Mouse (Mus musculus): ENCODE data around the gene Rap2b.

The Rap2b gene

DNA sequence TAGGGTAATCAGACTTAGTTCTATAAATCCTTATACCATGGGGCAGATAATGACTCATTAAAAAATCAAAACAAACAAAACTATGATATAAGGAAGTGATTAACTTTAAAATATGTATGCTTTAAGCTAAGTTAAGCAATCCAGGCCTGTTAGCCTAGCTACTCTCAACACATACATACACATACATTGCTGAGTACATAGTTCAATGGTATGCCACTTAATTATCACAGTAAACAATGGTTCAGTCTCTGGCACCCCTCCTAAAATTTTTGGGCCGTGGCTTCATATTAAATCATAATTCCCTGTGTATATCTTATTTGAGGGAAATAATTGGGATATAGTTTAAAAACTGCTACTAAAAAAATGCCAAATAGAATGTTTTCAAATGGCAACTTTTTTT is at the start of gene Rap2b:
Rap2b (plus strand) TSS at position 301 of the 400 bp plus-strand sequence.
- DNase-seq (ENCODE audit: low spot score), result no peak

DNA sequence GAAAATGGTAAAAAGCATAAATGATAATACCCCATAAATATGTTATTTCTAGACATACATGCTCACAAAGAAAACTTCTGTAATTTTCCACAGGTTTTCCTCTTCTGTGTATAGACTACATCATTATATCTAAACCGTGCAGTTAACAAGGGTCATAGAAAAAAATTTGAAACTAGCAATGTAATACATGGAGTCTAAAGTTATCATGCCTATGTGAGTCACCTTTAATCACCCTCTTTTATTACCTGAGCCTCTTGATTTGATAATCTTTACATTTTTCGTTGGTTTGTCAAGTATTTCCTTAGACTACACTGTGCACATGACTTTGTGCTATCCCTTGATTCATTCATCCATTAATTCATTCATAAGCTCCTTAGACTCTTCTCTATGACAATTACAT is 46.4 kb upstream of the Rap2b start:
- no peak for DNase-seq (ENCODE audit: low spot score)

DNA sequence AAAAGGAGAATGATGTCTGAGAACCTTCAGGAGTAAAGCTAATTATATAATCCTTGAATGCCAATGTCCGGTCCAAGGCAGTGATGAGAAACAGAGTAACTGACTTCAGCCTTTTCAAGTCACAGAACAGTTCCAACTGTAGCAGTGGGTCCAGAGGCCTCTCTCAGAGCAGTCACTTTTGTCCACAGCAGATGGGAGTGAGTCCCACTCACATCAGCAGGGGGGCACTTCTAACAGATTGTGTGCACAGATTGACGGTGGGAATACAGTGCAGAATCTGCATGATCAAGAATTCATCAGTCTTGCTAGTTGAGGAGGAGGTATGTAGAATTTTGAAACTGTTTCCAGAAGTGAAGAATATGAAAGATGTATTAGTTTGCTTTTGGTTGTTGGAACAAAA is 41.4 kb upstream of the Rap2b start:
- no peak for DNase-seq (ENCODE audit: low spot score)

DNA sequence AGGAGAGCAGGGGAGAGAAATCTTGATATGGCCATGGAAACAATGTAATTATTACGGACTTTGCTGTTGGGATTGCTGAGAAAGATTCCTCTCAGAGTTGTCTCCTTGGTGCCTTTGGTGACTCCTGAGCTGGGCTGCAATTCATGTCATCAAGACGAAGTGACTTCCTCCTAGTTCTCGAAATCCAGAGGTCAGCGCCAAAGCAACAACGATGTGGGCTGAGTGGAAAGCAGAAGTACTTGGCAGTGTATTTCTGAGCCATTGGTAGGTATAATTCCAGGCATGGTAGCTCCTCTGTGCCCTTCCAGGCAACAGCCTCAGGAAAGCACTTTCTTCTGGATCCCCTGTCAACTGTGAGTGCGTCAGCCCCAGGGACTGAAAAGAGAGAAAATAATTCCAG is 39.8 kb upstream of the Rap2b start:
- DNase-seq (ENCODE audit: low spot score), result no peak

DNA sequence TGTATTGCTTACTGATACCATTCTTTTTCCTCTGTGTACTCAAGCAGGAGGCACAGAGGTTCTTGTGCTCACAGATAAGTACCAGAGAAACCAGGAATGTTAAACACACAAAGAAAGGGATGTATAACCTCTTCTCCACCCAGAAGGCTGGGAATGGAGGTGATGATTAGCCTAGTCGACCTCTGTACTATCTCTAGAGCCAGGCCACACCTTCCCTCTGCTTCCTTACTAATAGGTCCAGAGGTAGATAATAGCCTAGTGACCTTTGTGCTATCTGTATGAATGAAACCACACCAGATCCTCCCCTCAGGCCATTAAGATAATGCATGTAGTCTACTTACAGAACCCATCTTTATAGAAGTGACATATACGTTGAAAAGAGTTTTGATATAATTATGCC is 25.2 kb upstream of the Rap2b start:
- DNase-seq (ENCODE audit: low spot score), result no peak

DNA sequence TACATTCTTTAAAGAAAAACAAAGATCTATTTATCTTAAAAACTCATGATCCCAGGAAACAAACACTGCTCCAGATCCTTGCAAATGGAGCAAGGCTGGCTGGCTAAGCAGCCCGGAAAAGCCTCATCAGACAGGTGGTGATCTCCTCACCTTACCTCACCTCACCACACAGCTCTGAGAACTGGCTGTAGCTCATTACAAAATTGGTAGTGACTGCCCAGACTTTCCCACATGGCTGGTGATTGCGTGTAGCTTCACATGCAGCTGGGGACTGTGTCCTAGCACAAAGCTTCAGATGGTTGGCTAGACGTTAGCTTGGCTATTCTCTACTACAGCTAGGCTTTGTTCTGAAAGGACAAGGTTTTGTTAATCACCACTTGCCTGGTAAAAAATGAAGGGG is 24.2 kb upstream of the Rap2b start:
- no peak for DNase-seq (ENCODE audit: low spot score)

DNA sequence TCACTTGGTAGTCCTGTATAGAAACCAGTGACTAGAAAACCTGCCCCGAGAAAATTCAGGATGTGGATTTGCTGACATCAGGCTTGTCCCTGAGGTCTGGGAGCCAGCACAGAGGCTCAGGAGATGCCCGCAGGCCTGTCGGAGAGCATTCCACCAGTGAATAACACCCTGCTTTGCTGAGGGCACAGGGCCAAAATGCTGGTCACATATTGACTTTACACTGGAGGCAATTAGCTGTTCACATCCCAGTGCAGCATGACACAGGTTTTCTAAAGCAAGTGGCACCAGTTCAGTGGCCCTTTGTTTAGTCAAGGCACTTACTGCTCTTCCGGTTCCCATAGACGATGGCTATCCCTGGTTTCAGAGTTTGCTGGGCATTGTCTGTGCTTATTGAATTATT is 21.1 kb upstream of the Rap2b start:
- no peak for DNase-seq (ENCODE audit: low spot score)

DNA sequence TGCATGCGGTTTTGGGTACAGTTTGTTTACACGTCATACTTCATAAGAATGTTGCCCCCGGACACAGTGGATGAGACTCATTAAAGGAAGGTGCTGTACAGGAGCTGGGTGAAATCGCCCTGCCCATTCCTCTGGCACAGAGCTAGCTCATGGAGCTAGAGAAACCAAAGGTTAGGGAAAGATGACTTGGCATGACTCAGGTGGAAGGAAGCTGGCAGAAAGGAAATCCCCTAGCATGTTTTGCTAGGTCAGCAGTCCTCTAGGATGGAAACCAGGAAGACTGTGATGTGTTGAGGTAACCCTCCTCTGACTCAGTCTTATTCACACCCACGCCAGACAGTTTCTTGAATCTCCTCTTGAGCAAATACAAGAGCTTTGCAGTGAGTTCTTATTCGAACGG is 17.4 kb upstream of the Rap2b start:
- DNase-seq (ENCODE audit: low spot score), result no peak

DNA sequence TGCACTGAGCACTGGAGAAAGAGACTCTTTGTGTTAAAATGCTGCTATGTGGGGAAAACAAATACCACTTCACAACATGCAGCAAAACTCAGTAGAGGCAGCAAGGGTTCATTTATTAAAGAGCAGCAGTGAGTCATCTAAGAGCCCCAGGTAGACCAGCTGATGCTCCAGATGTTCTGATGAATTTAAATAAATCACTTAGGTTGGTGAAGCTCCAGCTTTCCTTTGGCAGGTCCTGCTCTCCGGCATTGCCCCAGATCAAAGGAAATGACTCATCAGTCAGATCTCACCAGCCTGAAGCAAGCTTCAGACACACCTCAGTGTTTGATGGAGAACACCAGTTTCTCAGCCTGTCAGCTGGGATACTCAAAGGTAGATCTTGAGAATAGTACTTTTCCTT is 15.8 kb upstream of the Rap2b start:
- DNase-seq (ENCODE audit: low spot score), result no peak

DNA sequence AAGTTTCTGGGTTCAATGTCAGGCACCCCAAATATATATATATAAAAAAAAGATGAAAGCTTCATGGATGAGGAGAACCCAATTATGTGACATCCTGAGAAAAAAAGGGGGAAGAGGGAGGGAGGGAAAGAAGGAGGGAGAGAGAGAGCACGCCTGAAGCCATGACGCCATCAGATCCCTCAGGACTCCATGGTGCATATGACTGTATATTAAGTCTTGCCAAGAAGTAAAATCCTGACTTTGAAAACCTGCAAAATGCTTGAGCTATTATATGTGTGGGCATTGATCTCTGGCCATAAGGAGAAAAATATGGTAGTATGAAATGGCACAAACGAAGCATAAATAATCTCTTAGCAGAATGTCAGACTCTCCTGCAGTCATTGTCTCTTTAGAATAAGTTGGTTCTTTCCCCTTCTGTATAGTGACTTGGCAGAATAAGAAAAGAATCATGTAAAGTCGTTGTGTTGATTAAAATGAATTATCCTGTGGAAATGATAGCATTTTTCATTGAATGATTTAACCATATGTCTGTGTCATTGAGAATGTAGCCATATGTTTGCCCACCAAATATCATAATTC is 13.3 kb upstream of the Rap2b start:
- DNase-seq (ENCODE audit: low spot score), result no peak

DNA sequence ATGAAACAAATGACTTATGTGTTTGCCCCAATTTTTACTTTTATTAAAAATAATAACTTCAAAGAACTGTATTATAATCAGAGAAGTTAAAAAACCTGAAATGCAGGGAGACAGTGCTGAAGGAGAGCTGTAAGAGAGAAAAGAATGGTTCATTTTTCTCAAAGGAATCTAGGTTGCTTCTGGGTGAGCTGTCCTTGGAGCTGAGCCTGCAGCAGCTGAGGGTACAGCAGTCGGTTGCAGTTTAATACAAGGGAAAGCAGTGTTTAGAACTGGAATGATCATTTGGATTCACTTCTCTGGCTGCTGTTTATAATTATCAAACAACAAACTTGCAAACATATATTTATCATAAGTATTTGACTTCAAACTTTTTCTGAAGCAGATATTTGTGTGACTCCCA is 12.0 kb upstream of the Rap2b start:
- DNase-seq (ENCODE audit: low spot score), result no peak

DNA sequence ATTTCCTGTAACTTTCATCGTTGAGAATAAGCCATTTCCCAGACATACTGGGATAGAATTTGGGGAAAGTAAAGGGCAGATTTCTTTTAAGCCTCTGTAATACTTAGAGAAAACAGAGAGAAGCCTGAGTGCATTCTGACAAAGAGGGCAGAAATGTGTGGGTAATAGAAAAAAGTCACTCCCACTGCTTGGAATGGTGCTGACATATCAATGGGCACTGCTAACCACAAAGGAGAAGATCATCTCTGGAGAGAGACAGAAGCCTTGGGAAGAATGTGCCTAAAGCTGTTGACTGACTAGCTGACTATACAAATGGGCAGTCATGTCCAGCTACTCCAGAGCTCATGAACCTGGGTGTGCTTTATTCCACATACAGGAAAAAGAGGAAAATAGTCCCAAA is 6.0 kb upstream of the Rap2b start:
- no peak for DNase-seq (ENCODE audit: low spot score)

DNA sequence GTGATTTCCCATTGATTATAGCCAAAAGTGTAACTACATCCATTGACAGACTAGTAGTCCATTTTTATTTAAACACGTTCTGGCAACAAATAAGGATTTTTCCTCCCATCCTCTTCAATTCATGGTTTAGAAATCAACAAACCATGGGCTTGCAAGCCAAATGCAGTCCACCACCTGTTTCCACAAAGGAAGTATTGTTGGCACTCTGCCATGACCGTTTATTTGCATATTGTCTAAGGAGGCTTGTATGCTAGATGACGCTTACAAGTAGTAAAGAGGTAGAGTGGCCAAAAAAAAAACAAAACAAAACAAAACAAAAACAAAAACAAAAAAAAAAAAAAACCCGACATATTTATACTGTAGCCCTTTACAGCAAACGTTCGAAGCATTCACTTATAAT is 3.3 kb upstream of the Rap2b start:
- DNase-seq (ENCODE audit: low spot score), result no peak

DNA sequence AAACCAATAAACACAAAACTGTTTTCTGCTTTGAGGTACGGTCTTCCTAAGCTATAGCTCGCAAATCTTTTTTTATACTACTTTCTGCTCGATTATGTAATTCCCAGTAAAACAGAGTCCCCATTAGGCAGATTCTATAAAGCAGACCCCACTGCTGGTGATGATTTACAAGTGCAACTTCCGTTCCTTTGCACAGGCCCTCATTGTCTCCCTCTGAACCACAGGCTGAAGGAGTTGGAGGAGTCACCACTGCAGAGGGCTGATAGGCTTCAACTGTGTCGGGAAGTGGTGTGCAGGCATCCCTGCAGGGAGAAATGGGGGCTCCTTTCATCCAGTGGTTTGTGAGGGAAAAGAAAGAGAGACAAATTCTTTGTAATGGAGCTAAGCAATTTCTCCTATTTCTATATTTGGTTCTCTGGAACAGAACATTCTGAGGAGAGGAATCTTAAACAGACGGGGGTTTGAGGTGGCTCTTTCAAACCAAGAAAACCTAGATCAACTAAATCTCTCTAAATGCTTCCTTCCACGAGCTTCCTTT is 2.6 kb upstream of the Rap2b start:
- no peak for DNase-seq (ENCODE audit: low spot score)

DNA sequence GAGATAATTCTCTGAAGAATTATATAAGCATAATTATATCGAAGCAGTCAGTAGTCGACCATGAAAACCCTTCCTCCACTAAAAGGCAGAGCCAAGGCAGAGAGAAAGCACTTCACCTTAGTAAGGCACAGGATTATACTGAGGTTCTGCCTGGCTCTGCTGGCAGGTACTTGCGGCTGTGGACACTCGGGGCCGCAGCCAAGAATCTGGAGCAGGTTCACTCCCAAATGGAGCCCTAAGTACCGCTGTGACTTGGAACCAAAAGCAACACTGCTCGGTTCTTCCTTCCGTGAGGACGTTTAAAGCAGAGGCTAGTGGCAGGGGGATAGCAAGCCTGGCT is 1.4 kb downstream of the Rap2b start:
- DNase-seq (ENCODE audit: low spot score), result no peak

DNA sequence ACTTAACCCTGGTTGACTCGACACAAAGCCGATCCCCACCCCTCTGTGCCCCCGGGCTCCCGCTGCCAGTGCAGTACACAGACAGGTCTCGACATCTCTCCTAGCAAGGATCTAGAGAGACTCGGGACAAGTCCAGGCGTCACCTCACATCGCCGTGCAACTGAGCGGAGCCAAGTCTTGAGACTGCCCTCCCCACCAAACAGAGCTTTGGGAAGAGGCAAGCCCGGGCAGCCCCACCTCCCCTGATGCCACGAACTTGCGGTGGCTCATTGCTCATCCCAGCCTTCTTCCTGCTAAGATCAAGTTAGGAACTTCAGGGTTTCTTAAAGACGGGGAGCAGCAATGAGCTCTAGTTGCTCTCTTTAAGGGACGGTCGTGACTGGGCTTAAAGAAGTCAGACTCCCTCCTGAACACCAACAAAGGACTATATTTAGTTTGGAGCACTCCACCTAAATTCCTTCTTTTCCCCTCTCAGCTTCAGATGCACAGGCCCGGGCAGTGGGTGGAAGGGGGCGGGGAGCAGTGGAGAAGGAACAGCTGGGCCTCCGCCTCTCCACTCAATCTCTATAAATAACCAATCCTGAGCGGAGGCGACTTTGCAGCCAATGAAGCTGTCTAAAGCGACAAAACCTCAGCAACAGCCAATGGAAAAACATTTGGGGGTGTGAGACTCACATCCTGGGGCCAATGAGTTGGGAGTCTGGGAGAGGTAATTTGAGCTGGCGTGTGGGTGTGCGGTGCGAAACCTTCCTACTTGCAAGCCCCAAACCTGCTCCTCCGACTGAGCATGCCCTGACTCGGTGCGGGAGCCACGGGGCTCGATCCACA is 1.9 kb downstream of the Rap2b start:
- peak; percentile 96 for DNase-seq (ENCODE audit: low spot score)

DNA sequence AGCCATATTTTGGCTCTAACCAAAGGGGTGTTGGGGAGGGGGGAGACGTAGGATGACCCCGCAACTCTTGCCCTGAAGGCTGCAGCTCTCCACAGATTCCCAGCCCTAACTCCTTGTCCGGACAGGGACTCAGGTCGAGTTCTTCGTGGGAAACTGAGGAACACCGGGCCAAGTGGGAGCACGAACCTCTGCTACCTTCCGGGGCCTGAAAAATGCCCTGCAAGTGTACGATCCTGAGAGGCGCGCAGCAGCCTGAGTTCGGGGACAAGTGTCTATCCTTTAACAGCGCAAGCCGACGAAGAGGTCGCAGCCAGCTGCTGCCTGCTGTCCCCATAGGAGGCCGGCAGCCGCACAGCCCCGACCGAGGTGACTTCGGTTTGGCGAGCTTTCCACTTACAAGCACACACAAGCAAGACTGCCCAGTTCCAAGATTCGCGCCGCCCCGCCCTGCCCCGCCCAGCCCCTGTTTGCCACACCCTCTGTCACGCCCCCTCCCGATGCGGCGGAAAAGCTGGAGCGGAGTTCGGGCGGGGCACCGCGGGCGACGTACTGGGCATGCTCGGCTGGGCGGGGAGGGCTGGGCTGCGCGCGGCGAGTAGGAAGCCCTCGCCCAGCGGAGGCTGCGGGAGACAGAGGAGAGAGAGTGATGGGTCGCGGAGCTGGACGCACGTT is 2.7 kb downstream of the Rap2b start:
- peak; percentile 94 for DNase-seq (ENCODE audit: low spot score)

DNA sequence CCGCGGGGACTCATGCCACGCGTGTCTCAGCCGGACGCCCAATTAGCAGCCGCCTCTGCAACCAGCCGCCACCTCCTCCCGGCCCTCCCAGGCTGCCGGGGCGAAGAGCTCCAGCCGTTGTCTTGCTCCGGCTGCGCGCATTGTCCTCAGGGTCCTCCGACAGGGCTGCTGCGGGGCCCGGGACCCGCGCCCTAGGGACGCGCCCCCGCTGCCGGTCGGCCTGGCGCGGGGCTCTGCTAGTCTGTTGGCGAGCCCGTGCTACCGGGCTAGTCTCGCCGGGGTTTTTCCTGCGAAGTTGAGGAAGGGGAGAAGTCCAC is 3.2 kb downstream of the Rap2b start:
- no peak for DNase-seq (ENCODE audit: low spot score)

DNA sequence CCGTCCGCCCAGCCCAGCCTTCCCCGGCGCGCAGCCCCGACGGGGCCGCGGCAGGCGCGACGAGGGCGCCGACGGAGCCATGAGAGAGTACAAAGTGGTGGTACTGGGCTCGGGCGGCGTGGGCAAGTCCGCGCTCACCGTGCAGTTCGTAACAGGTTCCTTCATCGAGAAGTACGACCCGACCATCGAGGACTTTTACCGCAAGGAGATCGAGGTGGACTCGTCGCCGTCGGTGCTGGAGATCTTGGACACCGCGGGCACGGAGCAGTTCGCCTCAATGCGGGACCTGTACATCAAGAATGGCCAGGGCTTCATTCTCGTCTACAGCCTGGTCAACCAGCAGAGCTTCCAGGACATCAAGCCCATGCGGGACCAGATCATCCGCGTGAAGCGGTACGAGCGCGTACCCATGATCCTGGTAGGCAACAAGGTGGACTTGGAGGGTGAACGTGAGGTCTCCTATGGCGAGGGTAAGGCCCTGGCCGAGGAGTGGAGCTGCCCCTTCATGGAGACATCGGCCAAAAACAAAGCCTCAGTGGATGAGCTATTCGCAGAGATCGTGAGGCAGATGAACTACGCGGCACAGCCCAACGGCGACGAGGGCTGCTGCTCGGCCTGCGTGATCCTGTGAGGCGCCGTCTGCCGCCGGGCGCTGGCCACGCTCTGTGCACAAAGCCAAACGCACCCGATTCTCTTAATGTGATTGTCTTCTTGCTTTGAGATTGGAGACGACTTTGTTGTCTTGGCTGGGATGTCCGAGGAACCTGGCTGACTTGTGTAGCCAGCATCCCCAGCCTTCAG is 3.7 kb downstream of the Rap2b start:
- peak; percentile 61 for DNase-seq (ENCODE audit: low spot score)

DNA sequence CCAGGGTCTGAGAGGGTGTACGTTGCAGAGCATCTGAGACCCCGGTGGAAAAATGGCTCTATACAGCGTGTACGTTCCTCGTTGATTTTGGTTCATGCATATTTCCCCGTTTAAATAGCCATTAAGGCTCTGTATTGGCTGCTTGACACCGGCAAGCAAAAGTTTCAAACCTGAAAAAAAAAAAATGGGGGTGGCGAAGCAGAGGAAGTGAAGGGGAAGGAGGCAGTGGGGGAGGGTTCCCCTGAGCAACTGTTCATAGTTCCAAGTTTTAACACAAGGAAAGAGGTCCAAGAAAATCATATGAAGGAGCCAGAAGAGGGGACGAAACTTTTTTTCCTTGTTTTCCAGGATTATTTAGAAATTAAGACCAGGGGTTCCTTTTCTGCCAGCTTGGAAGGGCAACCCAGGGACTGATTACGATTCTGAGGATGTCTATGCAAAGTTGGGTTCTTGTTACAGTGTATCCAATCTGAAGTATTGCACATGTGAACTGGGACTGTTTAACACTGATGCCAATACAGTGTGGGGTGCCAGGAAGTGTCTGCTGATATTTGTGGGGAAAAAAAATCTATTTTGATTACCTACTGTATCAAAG is 4.4 kb downstream of the Rap2b start, which contains the start of gene B430305J03Rik:
B430305J03Rik (minus strand) TSS at position 173 of the 595 bp plus-strand sequence.
- no peak for DNase-seq (ENCODE audit: low spot score)

DNA sequence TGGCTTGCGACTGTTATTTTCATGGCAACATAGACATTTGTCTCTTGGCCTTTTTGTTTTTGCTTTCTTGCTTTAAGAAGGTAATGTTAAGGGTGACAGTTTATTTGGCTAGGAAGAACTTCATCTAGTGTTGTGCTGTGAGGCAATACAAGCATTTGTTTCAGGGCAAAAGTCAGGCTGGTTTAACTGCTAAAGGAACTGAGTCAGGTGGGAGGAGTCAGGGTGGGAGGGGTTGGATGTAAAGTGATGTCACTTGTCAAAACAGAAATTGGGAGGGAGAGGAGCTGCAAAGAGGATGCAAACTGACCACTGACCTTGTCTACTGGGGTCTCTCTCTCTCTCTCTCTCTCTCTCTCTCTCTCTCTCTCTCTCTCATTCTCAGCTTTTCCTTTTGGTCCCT is 7.0 kb downstream of the Rap2b start:
- DNase-seq (ENCODE audit: low spot score), result no peak

DNA sequence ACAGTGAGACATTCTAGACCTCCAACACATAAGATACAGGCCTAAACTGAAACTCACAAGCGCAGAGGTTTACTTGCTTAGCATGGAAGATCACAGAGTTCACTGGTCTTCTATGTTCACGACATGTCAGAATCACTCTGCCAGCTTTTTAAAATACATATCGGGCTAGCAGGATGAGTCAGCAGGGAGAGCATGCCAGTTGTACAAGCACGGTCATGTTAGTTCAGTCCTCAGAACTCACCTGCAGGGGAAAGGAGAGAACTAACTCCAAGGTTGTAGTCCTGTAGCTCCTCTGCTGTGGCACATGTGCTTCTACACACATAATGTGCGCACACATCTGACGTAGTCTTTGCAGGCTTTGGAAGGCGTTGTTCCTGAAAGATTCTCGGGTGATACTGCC is 14.6 kb downstream of the Rap2b start:
- no peak for DNase-seq (ENCODE audit: low spot score)

Measured in embryo, embryonic 10 days (tissue).